Mouse (Mus musculus): Measurements from ENCODE around the gene Pigf. TPM values are rescaled to one million over a fixed set of nuclear protein-coding genes. Genes with fewer than 3 reads are reported as not detected.
"Not testable (repeated sequence)": the region's sequence is repeated elsewhere in the genome, so short reads cannot be mapped to it uniquely, and the experiment has no call there.

The Pigf gene
- polyA plus RNA-seq (2011; ENCODE audit: insufficient read length, low read depth, missing spikeins): 17.9 and 19.5 TPM in 2 replicates

- peak; percentile 66 for TF ChIP-seq POLR2A (IDR thresholded peaks at IDR 0.05; ENCODE audit: low read depth, low read length)
- no peak for TF ChIP-seq CTCF (IDR thresholded peaks at IDR 0.05; ENCODE audit: borderline replicate concordance, insufficient read depth, low read length)
- H3K4me1 ChIP-seq (ENCODE audit: control insufficient read depth, insufficient read depth, low read length): no peaks in the 10 kb centered on the region; the same call in 1 of the 2 replicates
- no peak within 1 kb of the TSS for H3K27ac ChIP-seq (ENCODE audit: insufficient read depth, low read length)
- peak within 1 kb of the TSS; percentile 100 for H3K4me3 ChIP-seq (ENCODE audit: insufficient read depth, low read length)
Measured at GRCm38 (mm10) chr17:87025269-87025949, at the start of gene Pigf, which contains the start of gene Cript. Gene Pigf, minus strand, starts transcription at chr17:87025406. Gene Cript, plus strand, starts transcription at chr17:87025550.

DNA sequence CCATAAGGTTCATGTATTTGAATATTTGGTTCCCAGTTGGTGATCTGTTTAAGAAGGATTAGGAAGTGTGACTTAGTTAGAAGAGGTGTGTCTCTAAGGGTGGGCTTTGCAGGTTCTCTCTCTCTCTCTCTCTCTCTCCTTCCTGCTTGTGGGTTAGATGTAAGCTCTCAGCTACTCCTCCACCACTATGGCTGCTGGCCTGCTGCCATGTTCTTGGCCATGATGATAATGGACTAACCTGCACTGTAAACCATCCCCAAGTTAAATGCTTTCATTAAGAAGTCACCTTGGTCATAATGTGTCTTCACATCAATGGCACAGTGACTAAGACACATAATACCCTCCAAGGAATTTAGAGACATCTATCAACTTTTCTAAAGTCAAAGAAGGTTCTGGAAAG lies 48.3 kb upstream of the Pigf start:
- Histone ChIP-seq H3K27ac (ENCODE audit: insufficient read depth, low read length) (no peak overlapping the region), H3K4me1 (ENCODE audit: control insufficient read depth, insufficient read depth, low read length) (no peaks in the 10 kb centered on the region), H3K4me3 (ENCODE audit: insufficient read depth, low read length) (no peak overlapping the region)
- TF ChIP-seq CTCF (IDR thresholded peaks at IDR 0.05; ENCODE audit: borderline replicate concordance, insufficient read depth, low read length): no peak
- no peak for TF ChIP-seq POLR2A (IDR thresholded peaks at IDR 0.05; ENCODE audit: low read depth, low read length)

DNA sequence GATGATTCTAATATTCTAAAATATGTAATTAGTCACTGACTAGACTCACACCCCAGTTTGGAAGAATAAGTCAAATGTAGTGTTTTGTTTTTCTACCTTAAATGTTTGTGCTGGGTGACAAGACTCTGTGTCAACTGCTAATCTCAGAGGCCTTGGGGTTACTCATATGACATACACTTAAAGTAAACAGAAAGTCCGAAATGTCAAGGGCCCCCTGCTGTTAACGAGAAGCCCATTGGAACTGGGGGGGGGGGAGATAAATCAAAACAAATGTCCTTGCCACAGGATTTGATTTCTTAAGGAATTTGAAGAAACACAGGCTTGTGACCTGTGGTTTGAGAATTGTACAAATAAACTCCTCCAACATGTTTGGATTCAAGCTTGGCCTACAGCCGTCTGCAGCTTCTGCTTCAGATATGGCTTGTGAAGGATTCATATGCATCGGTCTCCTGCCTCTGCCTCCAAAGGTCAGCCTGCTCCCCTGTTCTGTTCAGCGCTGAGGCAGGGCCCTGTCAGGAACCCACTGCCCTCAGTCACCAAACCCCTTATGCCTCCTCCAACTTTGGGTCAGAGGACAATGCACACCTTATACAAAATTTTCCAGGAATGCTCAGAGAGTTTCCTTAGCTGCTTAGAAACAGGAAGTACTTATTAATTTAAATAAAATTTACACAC lies 47.7 kb upstream of the Pigf start:
- Histone ChIP-seq H3K4me3 (ENCODE audit: insufficient read depth, low read length) (no peak overlapping the region), H3K27ac (ENCODE audit: insufficient read depth, low read length) (no peak overlapping the region), H3K4me1 (ENCODE audit: control insufficient read depth, insufficient read depth, low read length) (no peaks in the 10 kb centered on the region)
- no peak for TF ChIP-seq POLR2A (IDR thresholded peaks at IDR 0.05; ENCODE audit: low read depth, low read length)
- no peak for TF ChIP-seq CTCF (IDR thresholded peaks at IDR 0.05; ENCODE audit: borderline replicate concordance, insufficient read depth, low read length)

DNA sequence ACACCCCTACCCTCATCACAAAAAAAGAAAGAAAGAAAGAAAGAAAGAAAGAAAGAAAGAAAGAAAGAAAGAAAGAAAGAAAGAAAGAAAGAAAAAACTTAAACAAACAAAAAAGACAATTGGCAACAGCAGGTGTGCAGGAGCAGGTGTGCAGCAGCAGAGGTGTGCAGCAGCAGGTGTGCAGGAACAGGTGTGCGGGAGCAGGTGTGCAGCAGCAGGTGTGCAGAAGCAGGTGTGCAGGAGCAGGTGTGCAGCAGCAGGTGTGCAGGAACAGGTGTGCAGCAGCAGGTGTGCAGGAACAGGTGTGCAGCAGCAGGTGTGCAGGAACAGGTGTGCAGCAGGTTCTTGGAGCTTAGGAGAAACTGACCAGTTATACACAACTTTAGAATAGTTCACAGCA lies 47.0 kb upstream of the Pigf start:
- not testable (repeated sequence) for H3K4me3 ChIP-seq (ENCODE audit: insufficient read depth, low read length); H3K27ac ChIP-seq (ENCODE audit: insufficient read depth, low read length)

DNA sequence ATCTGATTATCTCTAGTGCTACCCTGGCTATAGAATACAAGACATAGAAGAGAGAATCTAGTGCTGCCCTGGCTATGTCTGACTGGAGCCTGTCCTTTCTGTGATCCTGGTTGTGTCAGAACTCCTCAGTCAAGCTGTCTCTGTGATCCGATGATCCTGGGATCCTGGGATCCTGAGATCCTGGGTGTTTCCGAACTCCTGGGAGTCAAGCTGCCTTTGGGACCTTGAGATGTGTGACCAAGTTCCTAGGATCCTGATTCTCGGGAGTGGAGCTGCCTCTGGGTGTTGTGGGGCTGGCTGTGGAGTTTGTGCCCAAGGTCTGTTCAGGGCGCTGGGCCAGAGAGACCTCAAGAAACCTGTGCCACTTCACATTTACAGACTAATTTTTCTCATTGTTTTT lies 43.8 kb upstream of the Pigf start:
- Histone ChIP-seq H3K4me1 (ENCODE audit: control insufficient read depth, insufficient read depth, low read length) (no peaks in the 10 kb centered on the region; the same call in 1 of the 2 replicates), H3K4me3 (ENCODE audit: insufficient read depth, low read length) (no peak overlapping the region)

More for the DNA sequence above, 47.0 kb upstream of the Pigf start:
- not testable (repeated sequence) for H3K4me1 ChIP-seq (ENCODE audit: control insufficient read depth, insufficient read depth, low read length)

DNA sequence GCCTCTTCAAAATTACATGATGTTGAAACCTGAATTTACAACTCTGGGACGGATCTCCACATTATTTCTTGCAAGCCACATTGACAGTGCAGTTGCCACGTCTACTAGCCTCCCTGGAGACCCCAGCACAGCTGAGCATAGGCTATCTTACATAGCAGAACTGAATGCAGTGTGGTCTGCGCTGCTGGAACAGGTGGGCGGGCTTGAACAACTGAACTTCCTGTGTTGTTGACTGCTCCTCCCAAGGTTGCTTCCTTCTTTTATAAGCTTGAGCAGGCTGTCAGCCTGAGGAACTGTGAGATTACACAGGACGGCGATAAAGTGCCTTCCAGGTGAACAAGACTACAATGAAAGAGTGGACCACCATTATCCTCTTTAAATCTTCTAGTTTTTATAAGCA lies 38.8 kb upstream of the Pigf start:
- TF ChIP-seq CTCF (IDR thresholded peaks at IDR 0.05; ENCODE audit: borderline replicate concordance, insufficient read depth, low read length) (no peak), POLR2A (IDR thresholded peaks at IDR 0.05; ENCODE audit: low read depth, low read length) (no peak)
- H3K4me1 ChIP-seq (ENCODE audit: control insufficient read depth, insufficient read depth, low read length): no peaks in the 10 kb centered on the region; the same call in 1 of the 2 replicates
- no peak overlapping the region for H3K27ac ChIP-seq (ENCODE audit: insufficient read depth, low read length)
- H3K4me3 ChIP-seq (ENCODE audit: insufficient read depth, low read length): no peak overlapping the region

More for the DNA sequence above, 43.8 kb upstream of the Pigf start:
- TF ChIP-seq POLR2A (IDR thresholded peaks at IDR 0.05; ENCODE audit: low read depth, low read length) (no peak), CTCF (IDR thresholded peaks at IDR 0.05; ENCODE audit: borderline replicate concordance, insufficient read depth, low read length) (no peak)
- no peak overlapping the region for H3K27ac ChIP-seq (ENCODE audit: insufficient read depth, low read length)

DNA sequence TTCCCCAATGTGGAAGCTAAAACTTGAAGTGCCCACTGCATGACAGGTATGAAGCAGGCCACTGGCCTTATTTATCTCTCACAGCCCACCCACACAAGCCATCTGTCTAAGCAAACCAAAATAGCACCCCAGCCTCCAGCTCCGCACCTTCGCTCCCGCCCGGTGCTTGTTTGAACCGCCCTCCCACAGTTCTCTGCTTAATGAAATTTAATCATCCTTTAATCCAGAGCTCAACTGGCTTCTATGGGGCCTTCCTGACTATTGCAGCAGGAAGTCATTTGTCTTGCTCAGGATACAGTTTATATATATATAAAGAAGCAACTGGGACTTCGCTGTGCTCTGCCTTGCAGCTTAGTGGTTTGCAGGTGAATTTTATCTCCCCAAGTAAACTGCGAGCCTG lies 38.3 kb upstream of the Pigf start:
- Histone ChIP-seq H3K4me1 (ENCODE audit: control insufficient read depth, insufficient read depth, low read length) (peaks cover 3% of the 10 kb centered on the region; the same call in 1 of the 2 replicates), H3K27ac (ENCODE audit: insufficient read depth, low read length) (no peak overlapping the region), H3K4me3 (ENCODE audit: insufficient read depth, low read length) (no peak overlapping the region)
- TF ChIP-seq POLR2A (IDR thresholded peaks at IDR 0.05; ENCODE audit: low read depth, low read length) (no peak), CTCF (IDR thresholded peaks at IDR 0.05; ENCODE audit: borderline replicate concordance, insufficient read depth, low read length) (no peak)

DNA sequence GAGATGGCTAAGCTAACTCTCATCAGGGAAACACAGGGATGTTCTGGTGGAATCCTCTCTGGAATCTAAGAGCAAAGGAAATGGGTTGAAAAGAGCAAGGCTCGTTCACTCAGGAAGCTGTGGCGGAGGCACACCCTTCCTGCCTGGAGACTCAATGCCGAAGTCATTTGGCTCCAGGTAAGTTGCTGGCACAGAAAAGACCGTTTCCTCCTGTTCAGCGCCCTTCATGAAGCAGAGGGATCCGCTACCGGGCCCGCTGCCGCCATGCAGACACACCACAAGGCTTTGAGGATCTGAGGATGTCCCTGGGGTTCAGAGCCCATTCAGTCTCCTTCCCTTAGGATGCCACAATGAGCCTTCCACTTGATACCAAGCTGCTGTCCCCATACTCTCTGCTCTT lies 37.4 kb upstream of the Pigf start:
- H3K27ac ChIP-seq (ENCODE audit: insufficient read depth, low read length): no peak overlapping the region
- peaks cover 3% of the 10 kb centered on the region; the same call in 1 of the 2 replicates for H3K4me1 ChIP-seq (ENCODE audit: control insufficient read depth, insufficient read depth, low read length)
- H3K4me3 ChIP-seq (ENCODE audit: insufficient read depth, low read length): no peak overlapping the region
- TF ChIP-seq CTCF (IDR thresholded peaks at IDR 0.05; ENCODE audit: borderline replicate concordance, insufficient read depth, low read length): no peak
- TF ChIP-seq POLR2A (IDR thresholded peaks at IDR 0.05; ENCODE audit: low read depth, low read length): no peak

DNA sequence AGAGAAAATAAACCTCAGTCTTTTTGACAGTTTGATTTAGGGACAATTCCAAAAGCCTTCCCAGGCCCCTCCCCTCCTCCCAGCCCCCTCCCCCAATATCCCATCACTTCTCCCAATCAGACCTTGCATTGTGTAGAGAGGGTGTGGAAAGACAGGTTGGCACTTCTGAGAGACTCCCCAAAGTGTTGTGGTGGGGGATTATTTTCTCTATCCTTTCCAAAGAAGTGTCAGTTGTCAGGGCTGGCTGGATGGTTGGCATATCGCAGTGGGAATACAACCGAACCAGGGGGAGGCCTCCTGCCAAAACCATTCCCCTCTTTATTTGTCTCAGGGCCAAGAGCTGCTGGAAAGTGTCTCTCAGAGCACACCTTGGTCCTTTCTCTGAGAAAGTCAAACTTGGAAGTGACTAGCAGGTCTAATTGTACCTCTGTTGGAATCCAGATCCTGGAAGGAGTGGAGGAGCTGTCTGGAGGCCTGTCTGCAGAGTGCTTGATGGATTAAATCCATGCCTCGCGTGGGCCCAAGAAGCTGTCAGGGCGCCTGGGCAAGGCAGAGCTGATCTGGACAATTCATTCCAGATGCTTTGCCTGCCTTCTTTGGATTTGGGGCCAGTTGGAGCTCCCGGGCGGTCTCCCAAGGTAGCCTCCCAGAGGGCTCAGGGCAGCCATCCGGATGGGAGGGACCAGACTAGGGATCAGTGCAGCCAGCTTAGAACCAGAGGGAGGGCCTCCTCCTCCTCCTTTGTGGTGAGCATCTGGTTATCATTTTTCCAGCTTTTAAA lies 32.5 kb upstream of the Pigf start:
- Histone ChIP-seq H3K4me3 (ENCODE audit: insufficient read depth, low read length) (no peak overlapping the region), H3K4me1 (ENCODE audit: control insufficient read depth, insufficient read depth, low read length) (peaks cover 3% of the 10 kb centered on the region; the same call in 1 of the 2 replicates), H3K27ac (ENCODE audit: insufficient read depth, low read length) (peak overlapping the region; percentile 65; the same call in 1 of the 2 replicates)
- TF ChIP-seq CTCF (IDR thresholded peaks at IDR 0.05; ENCODE audit: borderline replicate concordance, insufficient read depth, low read length) (no peak), POLR2A (IDR thresholded peaks at IDR 0.05; ENCODE audit: low read depth, low read length) (no peak)

Measured in embryonic fibroblast, embryonic 13.5 days (primary cell).